Mouse (Mus musculus) stomach, postnatal 0 days (tissue): ENCODE results near the gene Mat2b.

Experiments used
- CTCF ChIP-seq: IDR thresholded peaks from 2 replicates; pipeline ENCODE4 v1.5.1; 2016; ENCODE audit warnings: antibody characterized with exemption, low read depth, mild to moderate bottlenecking, moderate library complexity
- EP300 ChIP-seq: optimal IDR thresholded peaks from 2 replicates; pipeline ENCODE3; 2016; ENCODE audit warnings: antibody characterized with exemption

- TF ChIP-seq EP300 = no peak
- TF ChIP-seq CTCF = no peak
Measured at GRCm38 (mm10) chr11:40718324-40718723, 23.3 kb upstream of the Mat2b start.
